Mouse (Mus musculus) fat pad, adult 2 months (tissue): Measurements from ENCODE around the gene Dlgap3.

Experiments used
- DNase-seq: peaks from one replicate; pipeline ENCODE4 v3.0.0-alpha.2; 2011; ENCODE audit warnings: low read depth, low spot score; ENCODE audit errors: extremely low read depth

Dlgap3 gene

DNA sequence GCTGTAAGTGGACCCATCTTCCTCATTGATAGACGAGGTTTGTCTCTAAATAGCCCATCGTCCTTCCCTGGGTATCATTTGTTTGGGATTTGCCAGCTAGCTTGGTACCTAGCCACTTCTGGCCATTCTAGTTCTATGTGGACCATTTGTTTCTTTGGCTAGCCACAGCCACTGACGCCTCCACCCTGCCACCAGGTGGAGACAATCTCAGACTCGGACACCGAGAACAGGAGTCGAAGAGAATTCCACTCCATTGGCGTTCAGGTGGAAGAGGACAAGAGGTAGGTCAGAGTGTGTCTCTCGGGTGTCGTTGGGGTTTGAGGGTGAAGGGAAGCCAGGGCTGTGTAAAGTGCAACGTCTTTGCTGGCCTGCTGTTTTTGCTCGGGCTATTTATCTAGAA lies 46.1 kb downstream of the Dlgap3 start:
- DNase-seq, result no peak

- DNase-seq, result no peak
Measured at GRCm38 (mm10) chr4:127215799-127216198, 46.8 kb downstream of the Dlgap3 start.

GRCm38 (mm10) chr4:127216251-127216651 lies 47.2 kb downstream of the Dlgap3 start:
- DNase-seq, result no peak

GRCm38 (mm10) chr4:127217048-127217447 lies 48.0 kb downstream of the Dlgap3 start:
- DNase-seq, result no peak

DNA sequence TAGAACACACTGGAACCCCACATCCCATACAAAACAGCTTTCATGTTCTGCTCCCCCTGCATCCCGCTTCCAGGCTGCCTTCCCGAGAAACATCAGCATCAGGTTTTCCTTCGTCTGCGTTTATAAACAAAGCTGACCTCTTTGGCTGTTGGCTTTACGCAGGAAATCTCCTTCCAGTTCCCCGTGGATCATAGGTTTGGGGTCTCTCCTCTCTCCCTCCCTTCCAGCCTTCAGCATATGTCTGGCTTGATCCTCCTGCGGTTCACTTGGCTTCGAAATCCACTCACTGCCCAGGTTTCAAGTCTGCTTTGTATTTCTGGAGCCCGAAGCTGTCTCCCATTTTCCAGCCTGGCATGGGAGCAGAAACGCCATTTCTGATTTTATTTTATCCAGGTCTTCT lies 54.3 kb downstream of the Dlgap3 start:
- DNase-seq, result no peak

DNA sequence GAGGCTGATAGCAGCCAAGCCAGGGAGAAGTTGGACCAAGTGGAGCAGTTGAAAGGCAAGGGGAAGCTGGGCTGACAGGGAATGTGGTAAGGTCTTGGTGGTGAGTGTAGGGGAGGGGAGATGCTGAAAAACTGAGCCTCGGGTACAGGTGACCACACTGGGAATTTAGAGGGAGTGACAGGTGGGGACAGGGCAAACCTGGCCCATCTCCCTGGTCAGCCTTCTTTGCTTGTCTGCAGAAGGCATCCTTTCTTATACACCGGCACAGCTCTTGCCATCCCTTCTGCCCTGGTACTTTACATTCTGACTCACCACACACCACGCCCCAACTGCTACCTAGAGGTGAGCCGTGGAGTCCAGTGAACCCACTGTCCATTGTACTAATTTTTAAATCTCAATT lies 54.8 kb downstream of the Dlgap3 start:
- DNase-seq, result no peak

DNA sequence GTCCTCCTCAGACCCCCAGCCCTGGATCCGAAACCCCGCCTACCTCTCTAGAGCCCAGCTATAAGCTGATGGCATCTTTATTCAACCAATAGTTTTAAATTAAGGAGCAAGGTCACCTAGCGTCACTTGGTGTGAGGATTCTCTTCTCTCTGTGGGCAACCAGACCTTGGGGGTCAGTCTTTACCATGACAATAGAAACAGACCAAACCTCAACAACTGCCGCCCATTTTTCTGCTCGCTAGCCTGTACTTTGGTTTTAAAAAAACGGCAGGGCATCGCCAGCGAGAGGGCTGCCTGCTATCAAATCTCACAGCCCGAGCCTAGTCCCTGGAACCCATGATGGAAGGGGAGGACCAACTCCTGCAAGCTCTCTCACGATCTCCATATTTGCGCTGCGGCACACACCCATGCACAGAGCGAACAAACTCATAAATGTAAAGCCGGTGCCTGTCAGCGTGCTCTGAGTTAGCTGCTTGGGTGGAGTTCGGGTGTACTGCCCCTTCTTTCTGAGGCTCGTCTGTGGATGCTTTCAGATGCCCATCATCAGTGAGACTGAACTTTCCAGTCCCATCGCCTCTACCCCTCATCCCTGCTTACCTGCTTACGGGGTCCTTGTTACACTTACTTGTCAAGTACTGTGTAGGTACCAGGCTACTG lies 55.6 kb downstream of the Dlgap3 start:
- no peak for DNase-seq

DNA sequence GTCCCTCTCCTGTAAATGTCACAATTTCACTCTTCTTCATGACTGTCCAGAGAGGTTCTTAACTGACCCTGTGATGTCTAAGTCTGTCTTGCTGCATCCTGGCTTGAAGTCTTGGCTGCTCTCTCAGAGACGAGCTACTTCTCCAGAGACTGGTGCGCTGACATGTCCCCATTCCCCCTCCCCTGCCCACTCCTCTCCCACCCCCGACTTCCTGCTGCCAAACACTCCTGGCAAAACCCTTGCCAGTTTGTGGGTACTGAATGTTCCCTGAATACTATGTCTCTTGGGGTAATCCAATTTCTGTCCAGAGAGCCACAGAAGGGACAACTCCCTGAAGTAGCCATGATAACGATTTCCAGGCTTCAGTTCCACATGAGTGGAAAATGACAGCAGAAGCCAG lies 57.1 kb downstream of the Dlgap3 start:
- no peak for DNase-seq

DNA sequence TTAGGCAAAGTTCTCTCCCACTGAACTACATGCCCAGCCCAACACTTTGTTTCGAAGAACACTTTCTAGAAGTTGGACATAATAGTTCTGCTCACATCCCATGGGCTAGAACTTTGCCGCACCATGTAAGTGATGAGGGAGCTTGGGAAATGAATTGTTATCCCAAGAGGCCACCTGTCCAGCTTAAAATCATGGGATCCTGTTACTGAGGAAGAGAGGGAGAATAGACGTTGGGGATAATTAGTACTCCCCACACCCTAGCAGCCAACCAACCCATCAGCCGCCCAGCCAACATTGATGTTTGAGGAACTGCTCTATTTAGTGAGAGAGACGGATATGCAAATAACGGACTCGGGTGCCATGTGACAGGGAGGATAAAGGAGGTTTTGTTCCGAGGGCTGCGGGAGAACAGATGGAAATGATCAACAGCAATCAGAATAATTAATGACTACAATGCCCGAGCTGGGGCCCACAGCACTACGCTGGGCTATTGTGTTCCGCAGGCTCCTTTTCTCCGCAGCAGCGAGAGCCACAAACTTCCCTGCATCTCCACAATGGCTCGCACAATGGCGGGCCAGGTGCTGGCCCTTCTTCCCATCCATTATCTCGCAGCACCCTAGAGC lies 58.2 kb downstream of the Dlgap3 start:
- no peak for DNase-seq

DNA sequence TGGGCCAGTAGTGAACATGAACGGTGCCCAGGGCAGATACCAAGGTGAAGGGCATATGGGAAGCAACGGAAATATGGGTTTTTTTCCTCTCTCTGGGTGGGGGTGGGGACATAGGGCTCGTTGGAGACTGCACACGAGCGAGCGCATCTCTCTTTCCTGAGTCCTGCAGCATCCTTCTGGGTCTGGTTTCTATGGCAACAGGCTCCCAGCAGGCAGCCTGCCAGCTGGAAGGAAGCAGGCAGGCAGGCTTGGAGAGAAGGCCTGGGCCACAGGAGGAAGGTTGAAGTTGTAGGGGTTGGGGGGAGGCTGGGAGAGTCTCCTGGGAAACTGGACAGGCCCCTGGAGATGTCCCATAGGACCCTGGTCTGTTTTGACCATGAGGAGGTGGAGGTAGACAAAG lies 63.0 kb downstream of the Dlgap3 start:
- no peak for DNase-seq

- DNase-seq, result no peak
Measured at GRCm38 (mm10) chr4:127232551-127232950, 63.5 kb downstream of the Dlgap3 start.

DNA sequence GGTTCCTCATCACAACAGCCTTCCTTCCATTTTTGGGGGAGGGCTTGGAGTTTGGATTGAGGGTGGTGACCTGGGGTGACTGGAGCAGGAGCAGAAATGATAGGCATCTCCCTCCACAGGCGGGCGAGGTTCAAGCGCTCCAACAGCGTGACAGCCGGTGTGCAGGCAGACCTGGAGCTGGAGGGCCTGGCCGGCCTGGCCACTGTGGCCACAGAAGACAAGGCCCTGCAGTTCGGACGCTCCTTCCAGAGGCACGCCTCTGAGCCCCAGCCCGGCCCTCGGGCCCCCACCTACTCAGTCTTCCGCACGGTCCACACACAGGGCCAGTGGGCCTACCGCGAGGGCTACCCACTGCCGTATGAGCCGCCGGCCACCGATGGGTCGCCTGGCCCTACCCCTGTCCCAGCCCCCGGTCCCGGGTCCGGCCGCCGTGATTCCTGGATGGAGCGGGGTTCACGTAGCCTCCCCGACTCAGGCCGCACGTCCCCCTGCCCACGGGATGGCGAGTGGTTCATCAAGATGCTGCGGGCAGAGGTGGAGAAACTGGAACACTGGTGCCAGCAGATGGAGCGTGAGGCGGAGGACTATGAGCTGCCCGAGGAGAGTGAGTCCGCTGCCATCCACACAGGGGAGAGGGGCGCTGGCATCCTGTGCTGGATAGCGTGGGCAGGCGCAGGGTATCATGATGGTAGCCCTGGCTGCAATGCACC lies 64.6 kb downstream of the Dlgap3 start:
- DNase-seq, result no peak

DNA sequence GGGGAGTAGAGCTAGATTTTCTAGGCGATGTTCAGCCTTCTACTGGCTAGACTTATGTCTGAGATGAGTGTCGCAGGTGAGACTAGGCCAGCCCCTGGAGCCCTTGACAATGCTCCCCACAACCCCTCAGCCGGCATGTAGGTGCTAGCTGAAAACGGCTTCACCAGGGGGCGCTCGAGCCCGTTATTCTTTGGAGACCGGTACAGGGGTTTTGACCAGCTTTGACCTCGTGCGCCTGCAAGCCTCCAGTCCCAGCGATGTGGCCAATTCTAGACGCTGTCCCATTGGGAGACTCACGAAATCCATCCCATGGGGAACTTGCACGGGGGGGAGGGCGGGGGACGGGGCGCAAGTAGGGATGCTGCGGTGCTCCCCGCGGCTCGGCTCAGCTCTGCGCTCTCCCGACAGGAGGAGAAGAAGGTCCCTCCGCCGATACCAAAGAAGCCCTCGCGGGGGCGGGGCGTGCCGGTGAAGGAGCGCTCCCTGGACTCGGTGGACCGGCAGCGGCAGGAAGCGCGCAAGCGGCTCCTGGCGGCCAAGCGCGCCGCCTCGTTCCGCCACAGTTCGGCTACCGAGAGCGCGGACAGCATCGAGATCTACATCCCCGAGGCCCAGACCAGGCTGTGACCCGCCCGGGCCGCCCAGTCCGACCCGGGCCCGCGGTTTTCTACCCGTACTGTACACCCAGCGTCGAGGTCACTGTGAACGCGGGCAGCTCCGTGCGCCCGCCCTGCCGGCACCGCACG lies 66.9 kb downstream of the Dlgap3 start:
- no peak for DNase-seq

GRCm38 (mm10) chr4:127236631-127237030 lies 67.6 kb downstream of the Dlgap3 start:
- DNase-seq, result no peak

DNA sequence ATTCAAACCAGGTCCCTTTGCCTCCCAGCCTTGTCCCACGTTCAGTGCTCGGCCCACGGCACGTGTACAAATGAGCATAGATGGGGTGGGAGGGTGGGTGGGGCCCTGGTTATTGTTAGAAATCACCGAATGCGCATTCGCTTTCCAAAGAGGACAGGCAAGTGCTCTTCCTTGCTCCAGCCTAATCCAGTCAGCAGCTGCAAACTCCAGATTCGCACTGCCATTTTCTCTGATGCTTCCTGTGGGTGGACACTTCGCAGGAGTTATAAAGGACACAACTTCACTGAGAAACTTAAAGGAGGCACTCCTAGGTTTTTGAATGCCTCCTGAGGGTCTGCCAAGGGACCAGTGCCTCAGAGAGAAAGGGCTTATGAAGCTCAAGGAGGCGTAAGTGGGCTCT lies 68.3 kb downstream of the Dlgap3 start:
- no peak for DNase-seq

GRCm38 (mm10) chr4:127242696-127243095 lies 73.7 kb downstream of the Dlgap3 start:
- no peak for DNase-seq

DNA sequence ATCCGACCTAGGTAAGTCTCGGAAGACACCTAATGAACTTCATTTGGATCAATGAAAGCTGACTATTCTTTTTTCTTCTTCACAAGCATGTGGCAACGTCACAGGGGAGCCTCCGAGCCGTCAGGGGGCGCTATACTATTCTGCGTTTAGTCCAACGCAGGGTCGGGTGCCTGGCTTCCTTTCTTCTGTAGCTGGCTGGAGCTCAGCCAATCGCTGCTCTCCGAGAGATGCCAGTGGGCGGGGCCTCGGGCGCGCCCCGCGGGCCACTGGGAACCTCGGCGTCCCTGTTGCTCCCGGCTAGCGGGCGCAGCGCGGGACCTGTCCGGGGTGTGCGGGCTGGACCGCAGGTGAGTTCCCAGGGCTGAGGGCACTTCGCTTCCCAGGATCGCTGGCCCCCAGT lies 74.5 kb downstream of the Dlgap3 start, which contains the start of gene Smim12:
Smim12 (plus strand) TSS at position 233 of the 400 bp plus-strand sequence.
- DNase-seq, result peak; percentile 68

- no peak for DNase-seq
Measured at GRCm38 (mm10) chr4:127243953-127244352, 74.9 kb downstream of the Dlgap3 start.

- peak; percentile 26 for DNase-seq
Measured at GRCm38 (mm10) chr4:127249701-127250349, 80.8 kb downstream of the Dlgap3 start.

DNA sequence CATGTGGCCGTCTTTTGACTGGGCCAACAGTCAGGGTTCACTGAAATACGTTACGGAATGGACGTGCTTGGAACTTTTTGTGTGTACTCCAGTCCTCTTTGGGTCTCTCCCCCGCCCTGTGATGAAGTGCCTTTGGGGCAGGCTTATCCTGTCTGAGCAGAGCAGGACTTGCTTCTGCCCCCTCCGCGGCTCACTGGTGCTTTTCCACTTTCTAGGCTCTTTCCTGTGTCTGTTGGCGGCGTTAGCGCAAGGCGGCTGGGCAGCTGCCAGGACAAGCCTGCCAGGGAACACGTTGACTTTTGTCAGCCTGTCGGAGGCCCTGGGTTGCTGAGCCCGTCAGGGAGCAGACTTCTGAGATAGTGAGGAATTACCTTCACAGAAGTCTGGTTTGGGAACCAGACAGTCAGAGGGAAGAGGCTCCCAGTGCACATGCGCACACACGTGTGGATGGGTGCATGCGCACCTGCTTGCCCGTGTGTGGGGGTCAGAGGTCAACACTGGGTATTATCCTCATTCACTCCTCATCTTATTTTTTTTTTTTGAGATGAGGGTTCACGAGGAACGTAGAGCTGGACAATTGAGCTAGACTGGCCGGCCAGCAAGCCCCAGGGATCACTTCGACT lies 83.1 kb downstream of the Dlgap3 start:
- DNase-seq, result peak; percentile 21

GRCm38 (mm10) chr4:127256739-127257138 lies 87.7 kb downstream of the Dlgap3 start:
- no peak for DNase-seq
